Mouse (Mus musculus) forebrain, embryonic 11.5 days (tissue): ENCODE results near the gene Pacrg. TPM values are rescaled to one million over a fixed set of nuclear protein-coding genes. Genes with fewer than 3 reads are reported as not detected.

ENCODE experiments used
- ATAC-seq: fragments of 200-750 bp; cut with Nextera tagmentation; replicated peaks from 2 replicates; pipeline ENCODE4 v1.8.0; 2017; ENCODE audit warnings: moderate TSS enrichment; ENCODE audit not compliant: low FRiP score
- DNase-seq: peaks from one replicate; pipeline ENCODE4 v3.0.0-alpha.2; 2017; ENCODE audit warnings: low spot score
- H3K27ac ChIP-seq: fragments of 300-500 bp; sonication (generic); 2 replicates; pipeline ENCODE4 v1.5.1; 2014; ENCODE audit warnings: low read depth, low read length
- H3K27me3 ChIP-seq: fragments of 300-500 bp; sonication (generic); 2 replicates; pipeline ENCODE4 v1.6.1; 2014; ENCODE audit warnings: mild to moderate bottlenecking, low read length, mixed read lengths; ENCODE audit not compliant: control insufficient read depth, insufficient read depth
- H3K36me3 ChIP-seq: fragments of 300-500 bp; sonication (generic); 2 replicates; pipeline ENCODE4 v1.6.1; 2014; ENCODE audit warnings: mild to moderate bottlenecking, low read length, moderate library complexity, mixed read lengths; ENCODE audit not compliant: control insufficient read depth, insufficient read depth
- H3K4me1 ChIP-seq: fragments of 300-500 bp; sonication (generic); replicated peaks from 2 replicates; pipeline ENCODE4 v1.6.1; 2014; ENCODE audit warnings: low read length, mixed read lengths; ENCODE audit not compliant: control insufficient read depth, insufficient read depth
- H3K4me2 ChIP-seq: fragments of 300-500 bp; sonication (generic); 2 replicates; pipeline ENCODE4 v1.6.1; 2014; ENCODE audit warnings: low read depth, mild to moderate bottlenecking, low read length, moderate library complexity, mixed read lengths; ENCODE audit not compliant: severe bottlenecking
- H3K4me3 ChIP-seq: fragments of 300-500 bp; sonication (generic); 2 replicates; pipeline ENCODE4 v1.5.1; 2014; ENCODE audit warnings: low read depth, low read length
- H3K9ac ChIP-seq: fragments of 300-500 bp; sonication (generic); 2 replicates; pipeline ENCODE4 v1.6.1; 2014; ENCODE audit warnings: low read length
- H3K9me3 ChIP-seq: fragments of 300-500 bp; sonication (generic); 2 replicates; pipeline ENCODE4 v1.6.1; 2016; ENCODE audit warnings: low read length, mixed read lengths; ENCODE audit not compliant: control insufficient read depth
- WGBS: fragments of 180-500 bp; shearing (Covaris S2); extraction: QIAGEN DNeasy Blood & Tissue Kit; methylation state at CpG from one replicate; pipeline ENCODE4 v1.1.7; 2014; 5-methylcytosine and 5-hydroxymethylcytosine counted together
- polyA plus RNA-seq: library from polyadenylated mRNA; unstranded; fragments of >200 nt; fragmentation: Nextera tagmentation; extraction: Ambion mirVana; gene quantifications from 2 replicates; pipeline ENCODE4 v1.2.1, GENCODE M21; 2014

The Pacrg gene
- polyA plus RNA-seq, 1 experiment from 2014 or later = 4.7 TPM

DNA sequence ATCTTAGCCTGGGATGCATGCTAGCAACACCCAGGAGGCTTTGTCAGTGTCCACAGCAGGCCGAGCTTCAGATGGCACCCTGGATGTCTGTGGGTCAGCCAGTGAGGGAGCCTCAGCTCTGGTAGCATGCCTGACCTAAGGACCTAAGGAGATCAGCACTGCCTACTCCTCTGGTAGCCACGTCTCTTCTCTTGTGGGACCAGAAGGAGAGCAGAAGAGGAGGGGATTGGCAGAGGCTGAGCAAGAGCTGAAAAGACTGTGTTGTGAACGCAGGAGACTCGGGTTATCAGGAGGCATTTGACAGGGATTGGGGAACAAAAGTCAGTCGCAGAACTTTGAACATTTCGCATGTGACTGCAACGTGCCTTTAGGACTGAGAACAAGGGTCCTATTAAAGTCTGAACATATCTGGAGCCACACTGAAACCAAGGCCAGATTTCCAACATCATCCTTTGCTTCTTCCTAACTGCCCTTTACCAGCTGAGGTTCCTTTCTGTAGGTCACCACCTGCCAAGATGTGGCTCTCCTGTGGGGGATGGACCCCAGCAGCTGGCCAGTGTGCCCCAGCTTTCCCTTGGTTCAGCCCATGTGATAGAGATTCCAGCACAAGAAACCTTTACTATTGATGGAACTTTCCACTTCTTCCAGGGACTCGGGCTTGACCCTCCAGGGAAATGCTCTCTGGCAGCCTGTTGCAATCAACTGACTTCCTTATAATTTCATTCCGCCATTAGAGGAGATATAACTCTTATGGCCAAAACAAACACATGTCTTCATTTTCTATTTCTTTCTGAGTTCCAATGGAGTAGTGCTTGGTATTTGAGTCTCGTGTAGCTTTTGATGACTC is 329.0 kb downstream of the Pacrg start:
- no peaks in the 10 kb centered on the region for H3K27me3 ChIP-seq
- peaks cover 9% of the 10 kb centered on the region for H3K4me1 ChIP-seq
- no peak overlapping the region for H3K27ac ChIP-seq
- WGBS = 88% methylated on average over 10 of the region's 10 CpGs
- H3K9ac ChIP-seq = no peak overlapping the region
- no peaks in the 10 kb centered on the region for H3K9me3 ChIP-seq
- DNase-seq = peak; percentile 41
- no peak for ATAC-seq
- no peak overlapping the region for H3K4me3 ChIP-seq
- no peak overlapping the region for H3K4me2 ChIP-seq
- H3K36me3 ChIP-seq = no peaks in the 10 kb centered on the region

DNA sequence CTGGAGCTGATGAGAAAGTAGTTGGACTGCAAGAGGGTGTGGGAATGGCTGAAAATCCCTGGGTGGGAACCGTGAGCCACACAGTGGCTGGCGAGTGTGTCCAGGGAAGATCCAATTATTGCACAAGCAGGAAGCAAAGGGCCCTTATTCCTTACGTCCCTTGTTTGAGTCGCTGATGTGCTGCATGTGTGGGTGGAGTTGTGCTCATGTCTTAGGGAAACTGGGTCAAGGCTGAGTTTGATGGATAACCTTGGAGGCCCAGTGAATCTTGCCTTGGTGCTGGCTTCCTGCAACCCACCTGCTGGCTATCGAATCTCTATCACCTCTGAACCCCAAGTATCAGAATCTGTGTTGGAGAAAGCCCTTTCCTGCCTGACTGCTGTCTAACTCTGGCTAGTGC is 329.6 kb downstream of the Pacrg start:
- no peaks in the 10 kb centered on the region for H3K9me3 ChIP-seq
- H3K27ac ChIP-seq = no peak overlapping the region
- H3K9ac ChIP-seq = no peak overlapping the region
- H3K4me2 ChIP-seq = no peak overlapping the region
- H3K4me3 ChIP-seq = no peak overlapping the region
- peaks cover 9% of the 10 kb centered on the region for H3K4me1 ChIP-seq
- DNase-seq (peak; percentile 37), ATAC-seq (no peak)
- H3K27me3 ChIP-seq = no peaks in the 10 kb centered on the region
- H3K36me3 ChIP-seq = no peaks in the 10 kb centered on the region
- WGBS = 76% methylated on average over 5 of the region's 5 CpGs

DNA sequence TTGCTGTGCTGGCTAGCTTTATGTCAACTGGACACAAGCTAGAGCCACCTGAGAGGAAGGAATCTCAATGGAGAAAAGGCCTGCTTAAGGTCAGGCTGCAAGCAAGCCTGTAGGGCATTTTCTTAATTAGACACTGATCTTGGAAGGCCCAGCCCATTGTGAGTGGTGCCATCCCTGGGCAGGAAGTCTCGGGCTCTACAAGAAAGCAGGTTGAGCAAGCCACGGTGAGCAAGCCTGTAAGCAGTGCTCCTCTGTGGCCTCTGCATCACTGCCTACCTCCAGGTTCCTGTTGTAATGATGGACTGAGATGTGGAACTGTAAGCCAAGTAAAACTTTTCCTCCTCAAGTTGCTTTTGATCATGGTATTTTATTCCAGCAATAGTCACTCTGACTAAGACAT is 332.0 kb downstream of the Pacrg start:
- no peak overlapping the region for H3K4me2 ChIP-seq
- DNase-seq = peak; percentile 46
- H3K4me1 ChIP-seq = no peaks in the 10 kb centered on the region
- no peaks in the 10 kb centered on the region for H3K36me3 ChIP-seq
- H3K4me3 ChIP-seq = no peak overlapping the region
- no peaks in the 10 kb centered on the region for H3K27me3 ChIP-seq
- H3K9ac ChIP-seq = no peak overlapping the region
- H3K9me3 ChIP-seq = no peaks in the 10 kb centered on the region
- H3K27ac ChIP-seq = no peak overlapping the region
- 72% methylated on average over 2 of the region's 2 CpGs for WGBS
- ATAC-seq = no peak

DNA sequence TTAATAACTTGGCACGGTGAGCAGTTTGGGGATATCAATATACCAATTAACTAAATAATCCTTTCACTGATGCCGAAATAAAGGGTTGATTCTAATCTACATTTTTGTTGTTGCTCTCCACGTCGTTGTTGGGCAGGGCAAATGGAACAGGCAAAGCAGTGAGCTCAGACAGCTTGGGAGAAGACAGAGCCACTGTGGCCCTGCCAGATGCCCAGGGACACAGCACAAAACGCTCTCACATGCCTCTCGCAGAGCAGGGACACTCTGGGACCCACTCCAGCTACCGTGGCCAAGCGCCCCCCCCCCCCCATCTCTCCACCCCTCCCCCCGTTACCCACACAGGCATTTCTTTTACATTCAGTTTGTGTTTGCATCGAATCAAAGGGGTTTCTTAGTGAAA is 332.6 kb downstream of the Pacrg start:
- no peak; the same call in 1 of the 2 replicates for ATAC-seq
- Histone ChIP-seq H3K36me3 (no peaks in the 10 kb centered on the region), H3K27me3 (no peaks in the 10 kb centered on the region), H3K4me3 (no peak overlapping the region), H3K9ac (no peak overlapping the region), H3K4me1 (no peaks in the 10 kb centered on the region), H3K4me2 (no peak overlapping the region), H3K9me3 (no peaks in the 10 kb centered on the region), H3K27ac (no peak overlapping the region)
- DNase-seq = peak; percentile 55
- 42% methylated on average over 10 of the region's 10 CpGs for WGBS

DNA sequence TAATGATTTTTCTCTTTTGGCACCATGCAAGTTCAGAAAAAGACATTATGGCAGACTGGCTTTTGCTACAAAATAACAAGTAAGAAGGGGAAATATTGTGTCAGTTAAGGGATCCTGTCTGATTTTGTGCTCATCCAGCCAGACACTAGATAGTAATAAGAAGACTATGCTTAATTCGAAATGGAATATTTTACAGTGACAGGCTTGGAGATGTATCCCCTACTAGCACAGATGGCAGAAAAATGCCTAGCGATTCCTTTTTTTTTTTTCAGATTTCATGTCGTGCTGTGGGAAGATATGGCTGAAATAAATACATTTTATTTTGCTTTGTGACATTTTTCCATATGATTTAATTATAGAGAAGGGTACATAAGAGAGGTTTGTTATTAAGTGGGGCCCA is 333.2 kb downstream of the Pacrg start:
- Histone ChIP-seq H3K27ac (no peak overlapping the region), H3K27me3 (no peaks in the 10 kb centered on the region), H3K9ac (no peak overlapping the region), H3K36me3 (no peaks in the 10 kb centered on the region), H3K4me1 (no peaks in the 10 kb centered on the region), H3K4me2 (no peak overlapping the region), H3K4me3 (no peak overlapping the region), H3K9me3 (no peaks in the 10 kb centered on the region)
- WGBS = 87% methylated on average over 3 of the region's 3 CpGs
- ATAC-seq (no peak), DNase-seq (no peak)

DNA sequence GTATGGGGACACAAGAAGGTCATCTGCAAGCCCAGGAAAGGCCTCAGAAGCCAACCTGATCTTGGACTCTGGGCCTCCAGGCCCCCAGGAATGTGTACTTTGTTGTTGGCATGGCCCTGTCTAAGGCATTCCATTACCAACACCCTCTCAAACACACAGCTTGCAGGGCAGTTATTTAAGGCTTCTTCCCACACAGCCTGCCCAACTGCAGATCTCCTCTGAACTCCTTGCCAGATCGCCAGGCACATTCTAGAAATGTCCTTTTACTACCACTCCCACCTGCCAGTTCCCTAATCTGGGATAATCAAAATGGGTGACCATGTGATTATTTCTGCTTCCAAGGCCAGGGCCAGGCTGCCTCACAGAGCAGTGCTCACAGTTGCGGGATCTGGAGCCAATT is 338.7 kb downstream of the Pacrg start:
- DNase-seq (peak; percentile 25), ATAC-seq (no peak)
- no peak overlapping the region for H3K27ac ChIP-seq
- H3K27me3 ChIP-seq = no peaks in the 10 kb centered on the region
- 0 out of 2 replicates have a peak, but pooled peaks cover 3% of the 10 kb centered on the region for H3K4me1 ChIP-seq
- WGBS = 85% methylated on average over 2 of the region's 2 CpGs
- no peak overlapping the region for H3K4me2 ChIP-seq
- no peak overlapping the region for H3K9ac ChIP-seq
- H3K4me3 ChIP-seq = no peak overlapping the region
- H3K36me3 ChIP-seq = no peaks in the 10 kb centered on the region
- no peaks in the 10 kb centered on the region for H3K9me3 ChIP-seq

DNA sequence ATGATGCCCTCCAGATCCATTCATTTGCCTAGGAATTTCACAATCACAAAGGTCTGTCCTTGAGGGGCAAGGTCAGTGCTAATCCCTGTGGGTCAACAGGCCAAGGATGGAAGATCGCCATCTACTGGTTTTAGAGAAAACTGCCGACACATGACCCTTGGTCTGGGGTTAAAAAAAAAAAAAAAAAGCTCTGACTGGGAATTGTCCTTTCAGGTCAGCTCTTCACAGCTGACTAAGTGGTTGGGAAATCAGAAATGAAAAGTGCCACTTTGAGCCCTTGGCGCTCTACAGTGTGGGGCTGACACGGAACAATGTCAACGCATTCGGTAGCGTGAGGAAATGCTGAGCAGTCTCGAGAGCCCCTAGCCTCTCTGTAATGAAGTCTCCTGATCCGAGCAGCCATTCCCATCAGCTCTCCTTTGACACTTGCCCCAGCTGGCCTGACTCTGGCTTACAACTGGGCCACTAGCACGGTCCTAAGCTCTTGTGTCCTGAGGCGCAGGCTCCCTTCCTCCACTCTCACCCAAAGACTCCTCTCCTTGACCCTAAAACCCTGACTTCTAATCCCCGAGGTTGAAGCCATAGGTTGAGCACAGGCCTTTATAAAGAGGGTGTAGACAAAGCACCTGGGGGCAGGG is 339.2 kb downstream of the Pacrg start:
- Histone ChIP-seq H3K4me3 (no peak overlapping the region), H3K27me3 (no peaks in the 10 kb centered on the region), H3K4me1 (0 out of 2 replicates have a peak, but pooled peaks cover 3% of the 10 kb centered on the region), H3K27ac (no peak overlapping the region), H3K36me3 (no peaks in the 10 kb centered on the region), H3K4me2 (no peak overlapping the region), H3K9me3 (no peaks in the 10 kb centered on the region), H3K9ac (no peak overlapping the region)
- 32% methylated on average over 12 of the region's 12 CpGs for WGBS
- DNase-seq (peak; percentile 47), ATAC-seq (no peak; the same call in 1 of the 2 replicates)

DNA sequence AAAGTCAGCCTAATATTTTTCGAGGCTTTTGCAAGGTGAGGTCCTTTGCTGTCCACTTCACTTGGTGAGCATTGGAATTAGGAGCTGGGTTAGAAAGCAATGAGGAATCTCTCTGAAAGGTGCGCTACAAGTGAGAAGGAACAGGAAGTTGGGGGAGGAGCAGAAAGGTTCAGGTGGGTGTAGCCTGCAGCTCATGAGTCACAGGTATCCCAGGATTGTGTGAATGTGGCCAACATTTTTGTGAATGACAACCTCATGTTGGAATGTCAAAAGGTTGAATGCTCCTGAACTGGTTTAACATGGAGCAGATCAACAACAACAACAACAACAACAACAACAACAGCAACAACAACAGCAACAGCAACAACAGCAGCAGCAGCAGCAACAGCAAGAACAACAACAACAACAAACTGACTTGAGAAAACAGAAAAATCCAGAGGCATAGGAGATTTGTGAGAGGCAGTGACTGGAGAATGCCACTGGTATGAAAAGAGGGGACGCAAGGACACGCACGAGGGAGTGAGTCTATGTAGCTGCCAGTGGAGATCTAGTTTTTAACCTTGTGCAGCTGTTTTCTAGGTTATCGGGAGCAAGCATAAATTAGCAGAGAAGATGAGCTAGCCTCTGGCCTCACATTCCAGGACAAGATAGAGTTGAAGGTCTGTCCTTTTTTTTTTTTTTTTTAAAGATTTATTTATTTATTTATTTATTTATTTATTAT is 341.0 kb downstream of the Pacrg start:
- DNase-seq = no peak
- no peak overlapping the region for H3K4me2 ChIP-seq
- 83% methylated on average over 6 of the region's 6 CpGs for WGBS
- H3K27ac ChIP-seq = no peak overlapping the region
- 0 out of 2 replicates have a peak, but pooled peaks cover 3% of the 10 kb centered on the region for H3K4me1 ChIP-seq
- no peak for ATAC-seq
- no peaks in the 10 kb centered on the region for H3K27me3 ChIP-seq
- H3K4me3 ChIP-seq = no peak overlapping the region
- H3K9ac ChIP-seq = no peak overlapping the region
- H3K9me3 ChIP-seq = no peaks in the 10 kb centered on the region
- no peaks in the 10 kb centered on the region for H3K36me3 ChIP-seq
